Mouse (Mus musculus) forebrain, embryonic 12.5 days (tissue): ENCODE data around the gene Gm10401. TPM values are rescaled to one million over a fixed set of nuclear protein-coding genes. Genes with fewer than 3 reads are reported as not detected.
A peak's percentile ranks its signal among the peaks of the same experiment; 100 is the strongest.
"Not testable (repeated sequence)": the region's sequence is repeated elsewhere in the genome, so short reads cannot be mapped to it uniquely, and the experiment has no call there.

Source experiments
- ATAC-seq: fragments of 200-750 bp; cut with Nextera tagmentation; 2 replicates; pipeline ENCODE4 v1.8.0; 2017; ENCODE audit warnings: moderate TSS enrichment; ENCODE audit not compliant: low FRiP score
- H3K27ac ChIP-seq: fragments of 300-500 bp; sonication (generic); 2 replicates; pipeline ENCODE4 v1.5.1; 2016; ENCODE audit warnings: mild to moderate bottlenecking
- H3K27me3 ChIP-seq: fragments of 300-500 bp; sonication (generic); 2 replicates; pipeline ENCODE4 v1.6.1; 2016; ENCODE audit warnings: mild to moderate bottlenecking
- H3K36me3 ChIP-seq: fragments of 300-500 bp; sonication (generic); replicated peaks from 2 replicates; pipeline ENCODE4 v1.6.1; 2016; ENCODE audit warnings: mild to moderate bottlenecking
- H3K4me1 ChIP-seq: fragments of 300-500 bp; sonication (generic); 2 replicates; pipeline ENCODE4 v1.6.1; 2016
- H3K4me2 ChIP-seq: fragments of 300-500 bp; sonication (generic); 2 replicates; pipeline ENCODE4 v1.6.1; 2016; ENCODE audit warnings: mild to moderate bottlenecking, moderate library complexity
- H3K4me3 ChIP-seq: fragments of 300-500 bp; sonication (generic); replicated peaks from 2 replicates; pipeline ENCODE4 v1.5.1; 2016; ENCODE audit warnings: mild to moderate bottlenecking
- H3K9ac ChIP-seq: fragments of 300-500 bp; sonication (generic); 2 replicates; pipeline ENCODE4 v1.6.1; 2016; ENCODE audit warnings: mild to moderate bottlenecking
- H3K9me3 ChIP-seq: fragments of 300-500 bp; sonication (generic); 2 replicates; pipeline ENCODE4 v1.6.1; 2016
- WGBS: fragments of 180-500 bp; shearing (Covaris S2); methylation state at CpG from one replicate; pipeline ENCODE4 v1.1.7; 2016; 5-methylcytosine and 5-hydroxymethylcytosine counted together
- polyA plus RNA-seq: library from polyadenylated mRNA; unstranded; fragments of >200 nt; fragmentation: Nextera tagmentation; extraction: Ambion mirVana; gene quantifications from 2 replicates; pipeline ENCODE4 v1.2.1, GENCODE M21; 2016

The Gm10401 gene
- polyA plus RNA-seq, 1 experiment from 2014 or later = 26.1 TPM

DNA sequence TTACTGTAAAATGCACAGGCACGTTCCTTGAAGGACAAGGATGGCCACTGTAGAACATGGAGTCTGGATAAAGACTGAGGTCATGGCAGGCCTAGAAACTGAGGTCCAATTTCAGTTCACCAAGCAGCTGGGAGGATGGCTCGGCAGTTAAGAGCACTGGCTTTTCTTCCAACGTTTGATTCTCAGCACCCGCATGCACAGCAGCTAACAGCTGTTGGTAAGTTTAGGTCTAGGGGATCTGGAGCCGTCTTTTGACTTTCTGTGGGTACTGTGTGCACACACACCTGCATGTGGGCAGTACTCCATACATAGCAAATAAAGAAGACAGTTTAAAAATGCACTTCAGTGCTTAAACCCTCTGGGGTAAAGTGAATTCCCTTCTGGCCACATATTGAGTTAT lies 16.5 kb downstream of the Gm10401 start:
- WGBS = 88% methylated on average over 5 of the region's 5 CpGs
- no peak overlapping the region for H3K27ac ChIP-seq
- H3K36me3 ChIP-seq = peaks cover 44% of the 10 kb centered on the region
- H3K4me1 ChIP-seq = no peaks in the 10 kb centered on the region
- H3K9me3 ChIP-seq = no peaks in the 10 kb centered on the region
- no peak overlapping the region for H3K9ac ChIP-seq
- no peak overlapping the region for H3K4me2 ChIP-seq
- no peak overlapping the region for H3K4me3 ChIP-seq
- no peaks in the 10 kb centered on the region for H3K27me3 ChIP-seq
- ATAC-seq = no peak

DNA sequence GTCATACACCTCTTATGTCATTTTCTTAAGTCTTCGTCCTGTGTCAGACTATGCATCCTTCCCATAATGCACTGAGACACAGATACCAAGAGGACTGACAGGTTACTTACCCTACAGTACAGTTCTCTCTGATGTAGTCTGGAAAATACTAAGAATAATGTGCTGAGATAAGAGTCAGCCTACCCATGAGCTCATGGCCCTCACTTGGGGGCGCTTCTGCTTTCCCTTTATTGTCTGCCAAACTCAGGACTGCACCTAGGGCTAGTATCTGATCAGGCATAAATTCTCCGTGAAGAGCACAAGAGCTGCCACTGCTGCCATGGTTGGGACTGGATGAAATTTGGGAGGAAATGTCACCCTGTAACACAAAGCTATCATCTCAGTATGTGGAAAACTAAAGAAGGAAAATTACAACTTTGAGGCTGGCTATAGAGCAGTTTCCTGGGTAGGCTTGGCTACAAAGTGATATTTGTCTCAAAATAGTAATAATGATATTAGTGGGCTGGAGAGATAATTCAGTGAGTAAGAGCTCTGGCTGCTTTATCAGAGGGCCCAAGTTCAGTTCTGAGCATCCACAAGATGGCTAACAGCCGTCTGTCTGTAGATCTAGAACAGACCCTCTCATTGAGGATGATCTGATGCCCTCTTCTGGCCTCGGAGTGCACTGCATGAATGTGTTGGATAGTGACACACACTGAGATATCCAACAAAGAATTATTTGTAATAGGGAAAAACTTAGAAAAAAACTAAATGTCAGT lies 21.8 kb downstream of the Gm10401 start:
- no peak overlapping the region for H3K4me3 ChIP-seq
- ATAC-seq = no peak
- no peaks in the 10 kb centered on the region for H3K9me3 ChIP-seq
- 64% methylated on average over 5 of the region's 5 CpGs for WGBS
- no peak overlapping the region for H3K27ac ChIP-seq
- H3K4me2 ChIP-seq = no peak overlapping the region
- H3K36me3 ChIP-seq = peaks cover 16% of the 10 kb centered on the region; the same call in 1 of the 2 replicates
- peaks cover 2% of the 10 kb centered on the region; the same call in 1 of the 2 replicates for H3K4me1 ChIP-seq
- H3K9ac ChIP-seq = no peak overlapping the region
- no peaks in the 10 kb centered on the region for H3K27me3 ChIP-seq

DNA sequence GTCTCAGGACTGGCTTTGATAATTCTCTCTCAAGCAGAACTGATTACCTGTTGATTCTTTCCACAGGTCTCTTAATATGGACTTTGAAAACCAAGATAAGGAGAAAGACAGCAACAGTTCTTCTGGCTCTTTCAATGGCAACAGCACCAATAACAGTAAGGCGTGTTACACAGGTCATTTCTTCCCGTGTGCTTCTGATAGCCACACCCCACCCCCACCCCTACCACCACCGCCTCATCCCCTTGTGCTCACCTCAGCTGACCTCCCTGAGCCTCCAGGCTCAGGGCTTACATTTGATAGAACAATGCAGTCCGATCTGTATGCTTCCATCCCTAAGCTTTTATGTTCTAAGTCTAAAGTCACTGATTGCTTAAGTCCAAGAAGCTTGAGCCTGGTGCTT lies 23.3 kb downstream of the Gm10401 start:
- Histone ChIP-seq H3K27ac (no peak overlapping the region), H3K9me3 (no peaks in the 10 kb centered on the region), H3K4me1 (peaks cover 2% of the 10 kb centered on the region; the same call in 1 of the 2 replicates), H3K36me3 (peaks cover 13% of the 10 kb centered on the region; the same call in 1 of the 2 replicates), H3K4me2 (no peak overlapping the region), H3K9ac (no peak overlapping the region), H3K4me3 (no peak overlapping the region), H3K27me3 (no peaks in the 10 kb centered on the region)
- ATAC-seq = no peak
- WGBS = 87% methylated on average over 4 of the region's 4 CpGs

DNA sequence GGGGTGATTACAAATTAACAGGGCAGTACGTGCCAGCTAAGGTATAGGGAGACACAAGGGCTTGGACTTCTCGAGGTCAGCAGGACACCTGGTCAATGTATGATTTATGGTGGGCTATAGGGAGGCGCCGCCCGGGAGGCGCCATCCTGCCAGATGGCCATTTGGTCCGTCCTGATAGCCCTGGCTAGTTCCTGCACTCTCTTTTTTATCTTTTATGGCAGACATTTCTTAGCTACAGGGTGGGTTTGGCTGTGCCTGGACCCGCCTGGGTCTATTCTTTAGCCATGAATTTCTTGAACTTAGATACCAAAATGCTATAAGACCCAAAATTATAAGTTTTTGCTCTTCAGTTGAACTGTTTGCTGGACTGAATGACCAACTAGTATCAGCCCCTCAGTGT lies 24.8 kb downstream of the Gm10401 start:
- H3K4me3 ChIP-seq, ATAC-seq, H3K27me3 ChIP-seq, H3K4me1 ChIP-seq, H3K27ac ChIP-seq, H3K9ac ChIP-seq, H3K4me2 ChIP-seq, H3K9me3 ChIP-seq: not testable (repeated sequence)
- H3K36me3 ChIP-seq = peaks cover 13% of the 10 kb centered on the region; the same call in 1 of the 2 replicates
- WGBS = 93% methylated on average over 8 of the region's 8 CpGs

DNA sequence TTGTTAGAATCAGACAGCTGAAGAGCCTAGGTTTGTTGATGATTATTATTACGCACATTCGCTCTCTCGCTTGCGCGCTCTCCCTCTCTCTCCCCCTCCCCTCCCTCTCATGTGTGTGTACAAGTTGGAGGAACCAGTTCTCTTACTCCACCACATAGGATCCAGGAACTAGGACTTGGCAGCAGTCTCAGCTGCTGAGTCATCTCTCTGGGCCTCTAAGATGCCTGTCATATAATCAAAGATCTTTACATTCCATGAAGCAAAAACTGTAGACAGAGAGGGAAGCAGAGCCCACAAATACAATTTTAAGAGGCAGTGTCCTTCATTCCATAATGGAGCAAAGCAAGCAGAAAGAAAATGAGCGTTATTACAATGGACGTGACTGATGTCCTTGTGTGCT lies 26.0 kb downstream of the Gm10401 start:
- no peaks in the 10 kb centered on the region for H3K27me3 ChIP-seq
- ATAC-seq = no peak
- H3K27ac ChIP-seq = no peak overlapping the region
- H3K4me3 ChIP-seq = no peak overlapping the region
- H3K9ac ChIP-seq = no peak overlapping the region
- no peaks in the 10 kb centered on the region for H3K9me3 ChIP-seq
- WGBS = 89% methylated on average over 7 of the region's 7 CpGs
- peaks cover 13% of the 10 kb centered on the region; the same call in 1 of the 2 replicates for H3K36me3 ChIP-seq
- H3K4me2 ChIP-seq = no peak overlapping the region
- H3K4me1 ChIP-seq = peaks cover 2% of the 10 kb centered on the region; the same call in 1 of the 2 replicates

DNA sequence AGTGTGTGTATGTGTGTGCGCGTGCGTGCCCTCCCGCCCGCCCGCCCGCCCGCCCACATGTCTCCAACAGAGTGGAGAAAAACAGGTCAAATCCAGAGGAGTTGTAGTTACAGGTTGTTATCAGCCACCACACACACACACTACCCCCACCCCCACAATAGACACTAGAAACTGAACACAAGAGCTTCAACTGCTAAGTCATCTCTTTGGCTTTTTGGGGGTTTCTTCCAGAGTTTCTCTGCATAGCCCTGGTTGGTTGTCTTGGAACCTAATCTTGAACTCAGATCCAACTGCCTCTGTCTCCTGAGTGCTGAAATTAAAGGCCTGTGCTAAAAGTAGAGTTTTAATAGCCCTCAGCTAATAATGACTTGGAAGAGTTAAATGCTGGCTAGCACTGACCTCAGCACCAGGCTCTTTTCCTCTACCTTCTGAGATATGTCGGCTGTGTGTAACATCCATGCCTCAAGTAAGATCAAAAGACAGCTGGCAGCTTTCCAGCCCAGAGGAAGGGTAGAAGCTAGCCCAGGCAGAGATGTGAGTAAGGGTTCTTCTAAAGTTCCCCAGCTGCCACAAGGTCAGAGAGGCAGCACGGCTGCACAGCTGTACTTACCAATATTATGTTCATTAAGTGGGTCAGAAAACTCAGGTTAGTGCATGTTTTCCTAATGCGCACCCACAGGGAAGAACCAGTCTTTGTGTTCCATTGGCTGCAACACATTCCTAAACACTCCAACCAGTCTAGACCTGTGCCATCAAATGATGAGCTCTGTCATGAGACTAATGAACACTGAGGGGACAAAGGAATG lies 26.8 kb downstream of the Gm10401 start:
- Histone ChIP-seq H3K9ac (no peak overlapping the region), H3K27ac (0 out of 2 replicates have a peak overlapping the region, but pooled peaks have one; percentile 6), H3K4me1 (peaks cover 2% of the 10 kb centered on the region), H3K36me3 (peaks cover 12% of the 10 kb centered on the region; the same call in 1 of the 2 replicates), H3K27me3 (no peaks in the 10 kb centered on the region), H3K4me3 (no peak overlapping the region), H3K4me2 (no peak overlapping the region), H3K9me3 (no peaks in the 10 kb centered on the region)
- WGBS = 94% methylated on average over 11 of the region's 11 CpGs
- ATAC-seq = no peak

DNA sequence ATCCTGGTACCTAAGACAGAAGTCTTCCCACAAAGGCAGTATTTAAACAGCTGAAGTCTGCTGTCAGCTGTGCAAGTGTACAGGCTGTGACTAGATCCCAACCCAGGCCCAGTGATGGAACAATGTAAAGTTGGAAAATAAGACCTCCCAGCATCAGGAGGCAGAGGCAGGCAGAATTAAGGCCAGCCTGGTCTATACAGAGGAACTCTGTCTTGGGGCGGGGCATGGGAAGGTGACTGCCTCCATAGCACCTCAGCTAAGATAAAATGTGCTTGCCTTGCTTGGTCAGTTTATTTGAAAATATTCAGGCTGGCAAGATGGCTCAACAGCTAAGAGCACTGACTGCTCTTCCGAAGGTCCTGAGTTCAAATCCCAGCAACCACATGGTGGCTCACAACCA lies 27.6 kb downstream of the Gm10401 start:
- no peak overlapping the region for H3K9ac ChIP-seq
- no peaks in the 10 kb centered on the region for H3K27me3 ChIP-seq
- no peak for ATAC-seq
- H3K9me3 ChIP-seq = no peaks in the 10 kb centered on the region
- no peak overlapping the region for H3K4me2 ChIP-seq
- peaks cover 5% of the 10 kb centered on the region; the same call in 1 of the 2 replicates for H3K36me3 ChIP-seq
- 96% methylated on average over 2 of the region's 2 CpGs for WGBS
- H3K4me1 ChIP-seq = peaks cover 2% of the 10 kb centered on the region
- no peak overlapping the region for H3K27ac ChIP-seq
- H3K4me3 ChIP-seq = no peak overlapping the region

DNA sequence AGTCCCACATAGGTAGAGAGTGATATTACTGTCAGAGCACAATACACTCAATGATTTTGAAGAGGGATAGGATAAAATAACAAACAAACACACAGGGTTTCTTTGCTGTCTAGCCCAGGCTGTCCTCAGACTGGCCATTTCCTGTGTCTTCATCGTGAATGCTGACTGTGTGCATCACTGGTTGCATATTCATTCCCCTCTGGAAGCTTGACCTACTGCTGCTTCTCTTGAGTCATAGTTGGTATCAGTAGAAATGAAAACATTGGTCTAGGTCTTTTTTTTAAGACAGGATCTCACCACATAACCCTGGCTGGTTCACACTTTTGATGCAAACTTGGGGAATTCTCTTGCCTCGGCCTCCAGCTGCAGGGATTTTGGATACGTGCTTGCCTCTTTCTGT lies 28.5 kb downstream of the Gm10401 start:
- 95% methylated on average over 3 of the region's 3 CpGs for WGBS
- no peak overlapping the region for H3K4me3 ChIP-seq
- H3K9ac ChIP-seq = no peak overlapping the region
- H3K4me2 ChIP-seq = no peak overlapping the region
- H3K27ac ChIP-seq = no peak overlapping the region
- no peaks in the 10 kb centered on the region for H3K27me3 ChIP-seq
- H3K36me3 ChIP-seq = no peaks in the 10 kb centered on the region
- H3K9me3 ChIP-seq = no peaks in the 10 kb centered on the region
- H3K4me1 ChIP-seq = peaks cover 2% of the 10 kb centered on the region
- ATAC-seq = no peak

DNA sequence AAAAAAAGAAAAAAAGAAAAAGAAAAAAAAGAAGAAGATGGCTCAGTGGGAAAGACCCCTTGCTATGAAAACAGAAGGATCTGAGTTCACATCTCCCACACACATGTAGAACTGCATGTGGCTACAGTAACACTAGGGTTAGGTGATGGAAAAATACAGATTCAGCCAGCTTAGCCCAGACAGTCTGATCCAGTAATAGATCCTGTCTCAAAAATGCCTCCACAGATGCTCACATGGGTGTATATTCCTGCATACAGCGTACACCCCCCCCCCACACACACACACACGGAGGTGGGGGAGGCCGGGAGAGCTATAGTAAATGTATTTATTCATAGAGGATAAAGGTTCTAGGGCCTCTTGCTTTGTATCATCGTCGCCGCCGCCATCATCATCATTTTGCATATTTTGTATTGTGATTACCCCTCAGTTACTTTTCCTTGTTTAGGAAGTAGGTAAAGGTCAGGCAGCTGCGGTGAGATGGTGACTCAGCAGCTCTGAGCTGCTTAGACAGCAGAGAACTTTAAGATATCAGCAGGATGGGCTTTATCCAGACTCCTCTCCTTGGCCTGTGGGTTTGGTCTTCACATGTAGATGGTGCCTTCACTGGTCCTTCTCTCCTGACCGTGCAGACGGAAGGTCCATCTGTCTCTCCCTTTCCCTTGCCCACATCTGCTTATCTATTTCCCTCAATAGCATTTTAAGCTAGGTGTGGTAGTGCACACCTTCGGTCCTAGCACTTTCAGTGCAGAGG lies 29.2 kb downstream of the Gm10401 start:
- no peak overlapping the region for H3K4me3 ChIP-seq
- peaks cover 2% of the 10 kb centered on the region for H3K4me1 ChIP-seq
- no peak for ATAC-seq
- H3K27ac ChIP-seq = no peak overlapping the region
- H3K27me3 ChIP-seq = no peaks in the 10 kb centered on the region
- H3K4me2 ChIP-seq = no peak overlapping the region
- H3K9me3 ChIP-seq = no peaks in the 10 kb centered on the region
- WGBS = 91% methylated on average over 11 of the region's 11 CpGs
- H3K36me3 ChIP-seq = no peaks in the 10 kb centered on the region
- H3K9ac ChIP-seq = no peak overlapping the region

DNA sequence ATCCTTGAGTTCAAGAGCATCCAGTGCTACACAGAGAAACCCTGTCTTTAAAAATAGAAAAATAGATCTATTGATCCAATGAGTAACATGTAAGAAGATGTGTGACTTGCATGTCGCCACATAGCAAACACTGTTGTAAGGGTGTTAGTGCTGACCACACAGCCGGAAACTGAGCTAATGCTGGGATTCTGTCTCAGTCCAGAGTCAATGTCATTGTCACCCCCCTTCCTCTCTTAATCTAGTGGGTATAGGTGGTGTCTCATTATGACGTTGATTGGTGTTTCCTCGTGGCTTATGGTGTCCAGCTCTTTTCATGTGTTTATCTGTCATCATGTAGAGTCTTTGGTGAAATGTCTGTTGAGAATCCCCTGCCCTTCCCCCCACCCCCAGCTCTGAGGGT lies 31.9 kb downstream of the Gm10401 start:
- Histone ChIP-seq H3K9me3 (no peaks in the 10 kb centered on the region), H3K4me1 (no peaks in the 10 kb centered on the region; the same call in 1 of the 2 replicates), H3K27me3 (no peaks in the 10 kb centered on the region), H3K4me2 (no peak overlapping the region), H3K4me3 (no peak overlapping the region), H3K36me3 (no peaks in the 10 kb centered on the region), H3K9ac (no peak overlapping the region), H3K27ac (no peak overlapping the region)
- 81% methylated on average over 4 of the region's 4 CpGs for WGBS
- no peak for ATAC-seq

DNA sequence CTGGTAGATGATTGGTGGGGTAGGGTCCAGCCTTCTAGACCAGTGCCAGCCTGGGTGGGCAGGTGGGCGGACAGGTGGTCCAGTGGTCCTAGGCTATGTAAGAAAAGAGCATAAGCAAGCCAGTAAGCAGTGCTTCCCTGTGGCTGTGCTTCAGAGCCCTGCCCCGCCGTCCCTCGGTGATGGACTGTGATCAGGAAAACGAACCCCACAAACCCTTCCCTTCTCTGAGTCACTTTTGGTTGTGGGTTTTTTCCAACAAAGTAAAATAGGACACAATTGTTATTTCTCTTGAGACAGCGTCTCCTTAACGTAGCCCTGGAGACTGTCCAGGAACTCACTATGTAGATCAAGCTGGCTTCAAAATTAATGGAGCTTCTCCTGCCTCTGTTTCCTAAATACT lies 34.7 kb downstream of the Gm10401 start:
- no peaks in the 10 kb centered on the region for H3K27me3 ChIP-seq
- no peak overlapping the region for H3K4me3 ChIP-seq
- no peak overlapping the region for H3K27ac ChIP-seq
- H3K4me1 ChIP-seq = no peaks in the 10 kb centered on the region; the same call in 1 of the 2 replicates
- no peaks in the 10 kb centered on the region for H3K36me3 ChIP-seq
- no peaks in the 10 kb centered on the region for H3K9me3 ChIP-seq
- H3K4me2 ChIP-seq = no peak overlapping the region
- WGBS = 91% methylated on average over 7 of the region's 7 CpGs
- ATAC-seq = no peak
- no peak overlapping the region for H3K9ac ChIP-seq

DNA sequence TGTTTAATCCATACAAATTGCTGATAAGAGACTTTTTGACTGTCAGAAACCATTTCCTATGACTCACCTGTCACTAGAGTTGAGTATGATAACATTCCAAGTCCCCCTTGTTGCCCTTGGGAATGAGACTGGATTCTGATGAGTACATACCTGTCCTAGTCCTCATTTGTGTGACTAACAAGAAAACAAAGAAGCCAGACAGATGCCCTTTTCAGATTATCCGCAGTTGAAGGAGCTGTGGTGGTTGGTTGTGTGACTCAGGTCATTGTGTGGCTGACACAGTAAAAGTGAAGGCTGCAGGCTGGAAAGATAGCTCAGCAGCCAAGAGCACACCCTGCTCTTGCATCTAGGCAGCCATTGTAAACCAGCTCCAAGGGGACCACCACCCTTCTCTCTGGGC lies 35.5 kb downstream of the Gm10401 start:
- 84% methylated on average over 1 of the region's 1 CpGs for WGBS
- no peak overlapping the region for H3K4me2 ChIP-seq
- H3K9ac ChIP-seq = no peak overlapping the region
- H3K4me1 ChIP-seq = no peaks in the 10 kb centered on the region; the same call in 1 of the 2 replicates
- H3K27me3 ChIP-seq = no peaks in the 10 kb centered on the region
- H3K4me3 ChIP-seq = no peak overlapping the region
- no peaks in the 10 kb centered on the region for H3K36me3 ChIP-seq
- H3K9me3 ChIP-seq = no peaks in the 10 kb centered on the region
- H3K27ac ChIP-seq = no peak overlapping the region
- ATAC-seq = no peak
